Mouse (Mus musculus): ENCODE measurements around the gene Traf3ip3.

The Traf3ip3 gene

GRCm38 (mm10) chr1:193167746-193168145 is 33.8 kb downstream of the Traf3ip3 start, which contains the start of gene A130010J15Rik:
Gene A130010J15Rik (plus strand): TSS chr1:193168046.
- no peak for DNase-seq (ENCODE audit: extremely low spot score, low read depth, low spot score)

GRCm38 (mm10) chr1:193160317-193161032 is 41.0 kb downstream of the Traf3ip3 start:
- DNase-seq (ENCODE audit: extremely low spot score, low read depth, low spot score) = no peak

GRCm38 (mm10) chr1:193159613-193160012 is 41.9 kb downstream of the Traf3ip3 start:
- DNase-seq (ENCODE audit: extremely low spot score, low read depth, low spot score) = no peak

DNA sequence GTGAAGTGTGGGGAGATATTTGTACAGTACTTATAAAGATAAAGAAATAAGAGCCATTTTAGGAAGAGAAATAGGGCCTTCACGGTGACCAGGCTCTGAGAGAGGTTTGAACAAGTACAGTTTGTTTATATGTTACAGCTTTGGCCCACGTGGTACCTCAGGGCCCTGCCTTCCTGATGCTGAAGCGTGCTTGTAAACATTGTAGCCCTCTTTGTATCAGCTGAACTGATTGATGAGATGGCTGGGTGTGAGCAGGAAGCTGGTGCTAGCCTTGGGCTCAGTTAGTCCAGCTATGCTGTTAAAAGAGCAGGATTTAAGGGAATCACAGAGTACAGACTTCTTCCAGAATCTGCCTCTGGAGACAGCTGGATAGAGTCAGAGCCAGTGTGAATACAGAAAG is 42.3 kb downstream of the Traf3ip3 start:
- DNase-seq (ENCODE audit: extremely low spot score, low read depth, low spot score) = no peak

DNA sequence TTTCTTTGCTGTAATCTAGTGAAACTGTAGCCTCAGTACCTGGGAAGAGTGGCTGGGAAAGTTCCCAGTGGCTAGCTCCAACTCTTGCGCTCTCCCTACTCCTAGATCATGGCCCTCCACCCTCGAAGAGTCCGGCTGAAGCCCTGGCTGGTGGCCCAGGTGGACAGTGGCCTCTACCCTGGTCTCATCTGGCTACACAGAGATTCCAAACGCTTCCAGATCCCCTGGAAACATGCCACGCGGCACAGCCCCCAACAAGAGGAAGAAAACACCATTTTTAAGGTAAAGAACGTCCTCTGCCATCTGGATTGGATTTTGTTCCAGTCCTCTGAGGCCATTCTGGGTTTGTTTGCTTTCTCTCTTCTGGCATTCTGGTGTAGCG is 44.4 kb downstream of the Traf3ip3 start:
- DNase-seq (ENCODE audit: extremely low spot score, low read depth, low spot score) = no peak

DNA sequence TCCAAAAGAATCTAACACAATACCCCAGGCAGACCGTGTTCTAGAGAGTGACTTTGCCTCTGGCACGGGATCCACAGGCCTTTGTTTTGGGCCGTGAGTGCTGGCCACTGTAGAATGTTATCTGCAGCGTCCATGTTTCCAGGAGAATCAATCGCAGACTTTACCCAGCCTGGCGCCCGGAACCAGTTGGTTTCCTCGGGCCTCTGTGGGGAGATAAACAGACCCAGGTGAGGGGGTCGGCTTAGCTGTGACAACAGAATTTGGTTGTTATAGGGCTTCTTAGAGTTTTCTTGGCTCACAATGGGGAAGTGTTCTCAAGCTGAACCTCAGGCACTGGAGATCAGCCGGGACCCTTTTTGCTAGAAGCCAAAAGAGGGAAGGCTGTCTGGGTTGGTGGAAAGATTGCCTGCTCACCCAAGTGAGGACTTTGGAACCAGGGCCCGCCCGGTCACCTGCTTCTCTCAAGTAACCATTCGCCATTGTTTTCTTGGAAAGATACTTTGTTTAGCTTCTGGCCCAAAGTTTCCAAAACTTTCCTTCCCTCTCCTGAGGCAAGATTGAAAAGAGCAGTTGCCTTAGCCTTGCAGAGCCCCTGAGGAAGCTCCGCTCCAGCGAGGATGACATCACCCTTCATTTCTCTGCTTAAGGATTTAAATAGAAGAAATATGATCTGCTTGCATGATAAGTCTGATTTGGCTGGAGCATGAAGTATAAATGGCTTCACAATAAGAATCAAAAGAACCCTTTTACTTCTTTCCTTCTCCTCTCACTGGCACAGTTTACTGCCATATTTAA is 45.0 kb downstream of the Traf3ip3 start:
- no peak for DNase-seq (ENCODE audit: extremely low spot score, low read depth, low spot score)

- no peak for DNase-seq (ENCODE audit: extremely low spot score, low read depth, low spot score)
These were observed 47.9 kb downstream of the Traf3ip3 start for GRCm38 (mm10) chr1:193153561-193153960.

- no peak for DNase-seq (ENCODE audit: extremely low spot score, low read depth, low spot score)
These were observed 48.6 kb downstream of the Traf3ip3 start, which contains the start of gene Irf6 for GRCm38 (mm10) chr1:193152872-193153271. Gene Irf6 (plus strand): TSS chr1:193153111.

DNA sequence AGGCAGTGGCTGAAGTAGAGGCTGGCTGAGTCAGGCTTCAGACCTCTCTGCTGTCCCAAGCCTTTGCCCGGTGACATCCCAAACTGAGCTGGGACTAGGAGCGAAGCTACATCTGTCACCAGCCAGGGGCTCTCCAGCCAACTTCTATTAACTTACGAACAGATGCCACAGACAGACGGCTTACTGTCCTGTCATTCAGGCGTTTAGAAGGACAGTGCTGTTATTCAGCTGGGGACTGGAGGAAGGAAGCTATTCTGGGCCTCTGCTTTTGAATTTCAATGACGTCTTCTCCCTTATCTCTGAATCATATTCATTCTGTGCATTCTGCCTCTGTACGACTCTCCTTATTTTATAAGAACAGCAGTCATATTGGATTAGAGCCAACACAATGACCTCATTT is 50.4 kb downstream of the Traf3ip3 start:
- no peak for DNase-seq (ENCODE audit: extremely low spot score, low read depth, low spot score)

GRCm38 (mm10) chr1:193149231-193149630 is 52.3 kb downstream of the Traf3ip3 start:
- no peak for DNase-seq (ENCODE audit: extremely low spot score, low read depth, low spot score)

DNA sequence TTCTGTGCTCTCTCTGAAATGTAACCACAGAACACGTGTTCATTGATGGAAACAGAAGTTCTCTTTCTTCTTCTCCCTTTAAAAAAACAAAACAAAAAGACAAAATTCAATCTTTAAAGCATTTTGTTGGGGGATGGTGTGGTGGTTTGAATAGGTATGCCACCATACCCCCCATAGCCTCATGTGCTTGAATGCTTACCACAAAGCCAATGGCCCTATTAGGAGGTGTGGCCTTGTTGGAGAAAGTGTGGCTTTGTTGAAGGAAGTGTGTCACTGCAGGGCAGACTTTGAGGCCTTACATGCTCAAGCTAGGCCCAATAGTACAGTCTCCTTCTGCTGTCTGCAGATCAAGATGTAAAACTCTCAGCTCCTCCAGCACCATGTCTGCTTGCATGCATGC is 55.1 kb downstream of the Traf3ip3 start:
- DNase-seq (ENCODE audit: extremely low spot score, low read depth, low spot score) = no peak

GRCm38 (mm10) chr1:193145101-193145500 is 56.4 kb downstream of the Traf3ip3 start:
- no peak for DNase-seq (ENCODE audit: extremely low spot score, low read depth, low spot score)

DNA sequence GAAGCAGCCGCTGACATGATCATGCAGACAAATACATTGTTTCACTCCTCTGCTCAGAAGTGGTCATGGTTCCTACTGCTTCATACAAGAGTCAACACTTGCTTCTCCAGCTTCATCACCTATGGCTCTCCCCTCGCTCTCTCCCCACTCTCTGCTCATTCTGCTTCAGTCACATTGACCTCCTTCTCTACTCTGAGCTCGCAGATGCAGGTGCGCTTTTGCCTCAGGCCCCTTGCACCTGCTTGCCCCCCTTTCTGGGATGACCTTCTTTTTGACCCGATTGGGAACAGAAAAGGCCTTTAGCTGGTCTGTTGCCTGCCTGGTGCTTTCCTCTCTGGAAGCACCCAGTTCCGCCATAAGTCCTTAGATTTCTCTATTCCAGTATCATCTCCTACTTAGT is 57.0 kb downstream of the Traf3ip3 start:
- no peak for DNase-seq (ENCODE audit: extremely low spot score, low read depth, low spot score)

DNA sequence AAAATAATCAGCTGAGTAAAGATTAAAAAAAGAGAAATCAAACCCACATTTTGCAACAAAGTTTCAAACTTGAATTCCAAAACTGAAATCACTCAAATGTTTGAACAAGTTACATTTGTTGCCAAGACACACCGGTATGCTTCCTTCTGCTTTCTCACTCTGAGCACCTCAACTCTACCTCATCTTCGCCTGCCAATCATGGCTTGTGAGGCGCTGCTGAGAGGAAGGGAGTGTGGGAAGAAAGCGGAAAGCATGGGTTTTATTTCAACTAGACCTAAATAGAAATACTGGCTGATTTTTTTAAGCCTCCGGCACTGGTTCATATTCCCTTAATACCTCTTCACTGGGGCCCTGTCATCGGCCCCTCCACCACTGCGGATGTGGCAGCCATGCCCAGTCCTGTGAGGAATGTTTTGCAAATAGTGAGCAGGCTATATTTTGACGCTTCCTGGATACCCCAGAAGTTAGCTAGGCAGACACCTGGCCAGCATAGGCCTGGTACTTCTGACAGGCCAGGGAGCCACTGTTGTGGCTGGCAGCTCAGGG is 58.9 kb downstream of the Traf3ip3 start:
- DNase-seq (ENCODE audit: extremely low spot score, low read depth, low spot score) = no peak

DNA sequence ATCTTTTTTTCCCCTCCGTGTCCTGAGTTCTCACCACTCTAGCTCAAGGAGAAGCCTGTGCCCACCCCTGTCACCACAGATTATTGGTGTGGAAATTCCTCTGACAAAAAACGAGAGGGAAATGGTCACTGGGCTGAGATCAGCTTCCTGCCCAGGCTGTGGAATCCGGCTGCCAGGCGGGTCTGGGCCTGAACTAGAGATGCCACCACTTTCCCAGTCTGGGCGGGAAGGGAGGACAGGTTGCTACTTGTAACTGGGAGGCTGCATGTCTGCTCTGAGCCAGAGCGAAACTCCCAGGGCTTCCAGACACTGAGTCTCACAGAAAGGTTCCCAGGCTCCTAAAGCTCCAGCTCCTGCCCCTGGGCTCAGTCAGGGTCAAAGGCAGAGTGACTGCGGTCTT is 60.4 kb downstream of the Traf3ip3 start:
- DNase-seq (ENCODE audit: extremely low spot score, low read depth, low spot score) = no peak

GRCm38 (mm10) chr1:193138669-193139068 is 62.8 kb downstream of the Traf3ip3 start:
- no peak for DNase-seq (ENCODE audit: extremely low spot score, low read depth, low spot score)

GRCm38 (mm10) chr1:193138087-193138486 is 63.4 kb downstream of the Traf3ip3 start:
- no peak for DNase-seq (ENCODE audit: extremely low spot score, low read depth, low spot score)

DNA sequence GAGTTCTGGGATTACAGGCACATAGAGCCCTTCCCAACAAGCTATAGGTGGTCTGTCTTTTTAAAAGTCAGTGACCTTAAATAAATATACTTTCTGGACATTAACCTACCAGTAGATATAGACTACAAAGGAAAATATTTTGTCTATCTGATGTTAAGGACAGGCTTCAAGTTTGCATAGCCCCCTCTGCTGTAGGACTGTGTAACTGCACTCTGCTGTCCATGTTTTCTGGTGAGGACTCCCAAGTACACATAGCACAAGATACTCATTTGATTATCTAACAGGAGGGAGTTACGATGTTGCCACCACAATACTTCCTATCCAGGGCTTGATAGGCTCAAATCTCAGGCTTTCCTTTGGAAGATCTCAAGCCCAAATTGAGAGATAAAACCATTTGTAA is 67.8 kb downstream of the Traf3ip3 start:
- DNase-seq (ENCODE audit: extremely low spot score, low read depth, low spot score) = no peak

- DNase-seq (ENCODE audit: extremely low spot score, low read depth, low spot score) = no peak
These were observed 69.1 kb downstream of the Traf3ip3 start for GRCm38 (mm10) chr1:193132385-193132784.

GRCm38 (mm10) chr1:193131311-193131948 is 70.1 kb downstream of the Traf3ip3 start:
- DNase-seq (ENCODE audit: extremely low spot score, low read depth, low spot score) = no peak

- DNase-seq (ENCODE audit: extremely low spot score, low read depth, low spot score) = no peak
These were observed 70.7 kb downstream of the Traf3ip3 start for GRCm38 (mm10) chr1:193130839-193131238.

DNA sequence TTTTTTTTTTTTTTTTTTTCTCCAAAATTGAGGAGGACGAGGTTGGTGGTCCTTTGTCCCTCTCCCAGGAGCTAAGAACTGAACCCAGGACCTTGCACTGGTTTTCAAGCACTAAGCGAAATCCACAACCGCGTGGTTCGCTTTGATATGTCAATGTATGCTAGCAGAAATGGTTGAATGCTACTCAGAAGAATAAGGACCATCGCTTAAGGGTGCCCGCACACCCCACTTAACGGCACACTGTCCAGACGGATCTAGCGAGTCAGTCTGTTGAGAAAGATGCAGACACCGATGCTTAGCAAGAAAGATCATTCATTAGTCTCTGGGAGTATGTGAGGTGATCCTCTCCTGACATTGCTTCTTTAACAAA is 71.1 kb downstream of the Traf3ip3 start:
- DNase-seq (ENCODE audit: extremely low spot score, low read depth, low spot score) = peak; percentile 33

All from hindlimb bud, embryonic 11.5 days (tissue).